Mouse (Mus musculus): ENCODE measurements at regions not wholly inside any gene's neighbourhood (a gene's known extent, or its start where the extent isn't known, plus 50 kb on each side); places are given as distances from the start of the nearest gene placed in this dataset.

DNA sequence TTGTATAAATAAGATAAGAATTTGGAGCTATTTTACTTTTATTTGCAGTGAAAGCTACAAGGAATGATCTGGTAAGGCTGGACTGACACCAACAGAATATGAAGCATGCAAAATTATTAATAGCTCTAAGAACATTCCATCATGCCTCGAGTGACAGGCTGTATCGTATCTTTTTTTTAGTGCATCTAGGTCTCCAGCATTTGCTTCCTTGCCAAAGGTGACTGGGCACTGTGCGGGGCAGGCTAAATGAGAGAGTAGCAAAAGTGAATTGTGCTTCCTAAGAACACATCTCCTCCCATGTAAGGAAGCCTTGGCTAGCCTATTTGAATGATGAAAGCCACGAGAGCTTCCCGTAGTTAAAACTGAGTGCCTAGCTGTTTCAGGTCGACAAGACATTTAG, 261.5 kb upstream of the Ndst3 start:
- no peak for DNase-seq (ENCODE audit: low spot score)

DNA sequence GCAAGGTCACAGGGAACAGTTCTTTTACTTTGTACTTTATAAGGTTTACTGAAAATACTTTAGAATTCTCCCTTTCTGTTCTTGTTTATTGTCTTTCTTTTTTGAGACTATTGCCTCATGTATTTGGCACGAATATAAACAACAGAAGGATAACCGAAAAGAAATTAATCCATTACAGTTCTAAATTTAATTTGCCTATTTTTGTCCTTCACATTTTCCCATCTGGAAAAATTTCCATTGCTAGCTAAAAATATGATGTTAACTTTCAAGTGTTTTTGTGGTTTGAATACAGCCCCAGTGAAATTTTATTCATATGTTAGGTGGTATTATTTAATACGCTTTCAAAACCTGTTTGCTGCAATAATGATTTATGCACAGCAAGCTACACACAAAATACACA, 276.7 kb upstream of the Ndst3 start:
- DNase-seq (ENCODE audit: low spot score): no peak

DNA sequence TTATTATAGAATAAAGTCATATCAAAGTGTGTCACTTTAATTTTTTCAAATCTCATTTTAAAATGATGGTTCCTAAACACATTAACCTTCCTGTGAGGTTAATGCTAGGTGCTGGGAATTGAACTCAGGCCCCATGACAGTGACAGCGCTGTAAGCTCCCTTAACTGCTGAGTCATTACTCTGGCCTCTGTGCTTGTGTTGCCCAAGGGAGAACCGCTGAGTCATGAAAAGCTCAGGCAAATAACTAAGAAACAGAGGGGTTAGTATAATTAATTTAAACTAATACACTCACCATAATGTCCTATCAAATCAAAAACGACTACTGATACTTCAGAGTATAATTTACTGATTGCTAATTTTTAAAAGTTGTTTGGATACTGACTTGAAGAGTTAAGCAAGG, 281.7 kb upstream of the Ndst3 start:
- DNase-seq (ENCODE audit: low spot score): no peak

DNA sequence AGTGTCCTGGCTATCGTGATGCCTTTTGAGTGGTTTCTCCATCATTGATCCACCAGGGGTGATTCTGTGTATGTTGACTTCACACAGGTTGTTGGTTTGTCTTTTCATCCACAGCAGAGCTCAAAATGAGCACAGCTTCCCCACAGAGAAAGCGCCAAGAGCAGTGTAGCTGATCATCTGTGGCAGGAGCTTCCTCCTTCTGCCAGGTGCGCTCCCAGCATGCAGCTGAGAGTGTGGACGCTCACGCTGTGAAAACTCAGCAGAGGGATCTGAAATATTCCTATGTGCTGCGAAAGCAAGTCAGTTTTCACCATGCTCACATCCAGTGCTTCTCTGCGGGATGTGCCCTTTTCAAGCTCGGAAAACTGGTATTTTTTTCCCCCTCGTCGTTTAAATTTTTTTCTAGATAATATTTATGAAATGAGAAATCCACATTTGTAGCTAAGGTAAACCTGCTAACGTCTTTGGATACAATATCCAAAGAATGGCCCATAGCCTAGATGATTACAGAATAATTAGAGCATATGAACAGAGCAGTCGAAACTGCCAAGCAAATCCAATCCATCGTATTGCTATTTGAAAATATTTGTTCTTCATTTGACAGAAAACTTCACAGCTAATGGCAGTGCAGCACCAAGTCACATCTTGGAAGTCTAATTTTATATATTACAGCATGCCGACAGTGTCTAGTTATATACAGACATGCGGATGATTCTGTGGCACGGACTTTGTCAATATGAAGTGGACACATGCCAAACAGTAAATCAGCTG, 283.3 kb upstream of the Ndst3 start:
- DNase-seq (ENCODE audit: low spot score): no peak

DNA sequence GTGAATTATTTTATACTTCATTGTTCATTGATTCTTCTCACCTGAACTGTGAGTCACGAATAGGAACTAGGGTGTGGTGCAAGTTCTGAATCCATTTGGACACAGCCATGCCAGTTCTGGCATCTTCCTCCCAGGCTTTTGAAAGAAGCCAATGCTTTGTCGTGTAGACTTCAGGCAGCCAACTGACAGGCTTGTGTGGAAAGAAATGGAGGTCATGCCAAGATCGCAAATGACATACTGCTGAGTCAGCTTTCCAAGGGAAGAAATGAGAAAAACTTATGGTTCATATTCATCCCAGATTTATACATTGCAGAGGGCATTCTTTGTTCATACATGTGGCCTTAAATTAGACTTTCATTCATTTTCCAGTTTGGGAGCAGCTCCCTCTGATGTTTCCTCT, 285.8 kb upstream of the Ndst3 start:
- DNase-seq (ENCODE audit: low spot score): no peak

DNA sequence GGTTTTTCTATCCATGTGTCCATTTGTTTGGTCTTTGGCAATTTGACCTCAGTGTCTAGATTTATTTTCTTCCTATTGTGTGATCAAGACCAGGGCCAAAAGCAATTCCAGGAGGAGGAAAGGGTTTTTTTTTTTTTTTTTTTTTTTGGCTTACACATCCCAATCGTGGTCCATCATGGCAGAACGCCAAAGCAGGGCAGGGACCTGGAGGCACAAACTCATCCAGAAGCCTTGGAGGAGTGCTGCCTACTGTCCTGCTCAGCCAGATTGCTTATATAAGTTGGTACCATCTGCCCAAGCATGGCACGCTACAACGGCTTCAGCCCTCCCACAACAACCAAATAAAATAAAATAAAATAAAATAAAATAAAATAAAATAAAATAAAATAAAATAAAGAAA, 286.5 kb upstream of the Ndst3 start:
- no peak for DNase-seq (ENCODE audit: low spot score)

DNA sequence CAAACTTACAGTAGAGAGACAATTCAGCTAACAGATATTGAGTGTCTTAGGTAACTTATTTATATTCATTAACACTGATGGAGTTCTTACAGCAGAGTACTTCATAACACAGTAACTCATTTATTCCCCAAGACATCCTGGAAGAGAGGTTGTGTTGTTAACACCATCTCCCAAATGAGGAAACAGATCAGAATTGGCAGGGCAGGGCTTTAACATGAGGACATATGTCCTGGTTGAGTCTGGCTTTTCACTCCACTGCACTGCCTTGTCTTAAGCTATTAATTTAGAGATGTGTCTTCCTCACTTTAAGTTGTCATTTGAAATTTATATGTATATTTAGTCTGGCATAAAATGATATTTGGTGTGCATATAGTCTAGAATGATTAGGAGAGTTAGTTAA, 292.4 kb upstream of the Ndst3 start:
- no peak for DNase-seq (ENCODE audit: low spot score)

DNA sequence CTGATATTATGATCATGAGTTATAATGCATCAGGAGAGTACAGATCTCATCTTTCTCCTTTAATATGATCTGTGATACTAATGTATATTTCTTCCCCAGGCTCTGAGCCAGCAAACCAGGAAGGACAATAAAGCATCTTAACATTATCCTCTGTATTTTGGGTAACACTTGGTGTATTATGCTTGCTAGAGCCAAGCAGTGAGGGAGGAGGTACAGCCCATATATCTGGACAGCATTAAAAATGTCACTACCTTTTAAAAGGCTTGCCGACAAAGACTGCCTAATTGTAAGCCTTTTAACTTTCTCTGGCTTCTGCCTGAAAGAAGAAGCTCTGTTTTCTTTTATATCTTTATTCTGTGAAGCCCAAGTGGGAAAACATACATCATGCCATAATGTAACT, 292.9 kb upstream of the Ndst3 start:
- no peak for DNase-seq (ENCODE audit: low spot score)

DNA sequence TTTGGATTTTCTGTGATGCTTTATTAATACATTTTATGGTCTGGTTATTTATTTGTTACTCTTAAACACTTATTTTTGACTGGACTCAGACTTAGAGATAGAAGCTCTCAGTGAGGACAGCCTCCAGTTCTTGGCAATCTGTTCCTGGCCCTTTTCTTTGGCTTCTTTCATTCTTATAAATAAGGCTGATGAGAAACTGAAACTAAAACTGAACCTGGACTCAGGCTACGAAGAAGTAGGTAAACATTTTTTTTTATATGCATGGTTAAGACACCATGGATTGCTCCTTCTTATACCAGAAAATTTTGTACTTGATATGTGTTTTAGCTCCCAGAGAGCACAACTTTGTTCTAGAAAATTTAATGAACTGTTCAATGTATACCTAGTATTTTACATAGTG, 293.4 kb upstream of the Ndst3 start:
- no peak for DNase-seq (ENCODE audit: low spot score)

DNA sequence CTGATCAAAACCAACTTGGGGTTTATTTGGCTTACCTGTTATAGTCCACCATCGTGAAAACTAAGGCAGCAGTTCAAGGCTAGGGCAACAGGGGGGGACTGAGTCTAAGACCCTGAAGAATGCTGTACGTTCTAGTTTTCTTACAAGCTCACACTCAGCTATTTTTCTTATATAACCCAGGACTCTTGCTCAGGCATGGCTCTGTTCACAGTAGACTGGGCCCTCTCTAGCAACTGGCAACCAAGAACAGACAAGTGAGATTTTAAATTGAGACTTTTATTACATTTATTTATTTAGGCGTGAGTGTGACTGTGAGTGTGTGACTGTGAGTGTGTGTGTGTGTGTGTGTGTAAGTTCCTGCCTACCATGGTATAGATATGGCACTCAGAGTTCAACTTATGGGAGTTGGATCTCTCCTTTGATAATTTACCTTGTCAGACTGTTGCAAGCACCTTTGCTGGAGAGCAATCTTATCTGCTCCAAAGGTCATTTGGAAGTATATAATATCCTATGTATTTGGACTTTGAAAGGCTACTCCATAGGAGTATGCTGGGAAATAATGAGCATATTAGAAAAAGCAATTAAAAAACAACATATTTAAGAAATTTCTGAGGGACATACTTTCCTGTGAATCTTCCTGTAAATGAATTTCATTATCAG, 309.4 kb upstream of the Ndst3 start:
- DNase-seq (ENCODE audit: low spot score): no peak

DNA sequence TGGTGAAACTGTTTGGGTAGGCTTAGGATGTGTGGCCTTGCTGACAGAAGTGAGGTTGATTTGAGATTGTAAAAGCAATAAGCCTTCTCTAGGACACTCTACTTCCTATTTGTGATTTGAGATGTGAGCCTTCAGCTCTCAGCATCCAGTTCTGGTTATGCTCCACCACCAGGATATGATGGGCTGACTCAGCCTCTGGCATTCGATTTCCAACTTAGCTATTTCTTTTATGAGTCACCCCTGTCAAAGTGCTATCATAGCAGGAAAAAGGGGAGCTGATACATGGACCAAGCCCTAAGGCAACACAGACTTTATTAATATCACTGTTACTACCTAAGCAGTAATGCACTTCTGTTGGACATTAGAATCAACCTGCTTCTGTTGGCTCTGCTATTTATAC, 310.2 kb upstream of the Ndst3 start:
- DNase-seq (ENCODE audit: low spot score): no peak

DNA sequence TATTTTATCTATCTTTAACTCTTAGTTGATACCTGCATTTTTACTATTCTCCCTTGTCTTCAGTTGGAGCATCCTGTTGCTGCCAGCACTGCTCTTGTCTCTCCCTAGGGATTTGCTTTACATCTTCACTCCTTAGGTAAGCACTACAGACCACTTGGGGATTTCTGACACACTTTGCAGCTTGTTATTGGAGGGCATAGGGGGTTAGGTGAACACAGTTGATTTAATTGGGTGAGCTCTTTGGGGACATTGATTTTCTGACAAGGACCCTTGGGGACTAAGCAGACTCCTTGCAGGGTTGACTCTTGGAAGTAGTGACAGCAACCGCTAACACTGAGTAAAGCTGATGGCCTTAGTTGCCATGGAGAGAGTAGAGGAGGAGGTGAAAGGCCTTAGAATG, 309.0 kb upstream of the Tram1l1 start:
- DNase-seq (ENCODE audit: low spot score): no peak

DNA sequence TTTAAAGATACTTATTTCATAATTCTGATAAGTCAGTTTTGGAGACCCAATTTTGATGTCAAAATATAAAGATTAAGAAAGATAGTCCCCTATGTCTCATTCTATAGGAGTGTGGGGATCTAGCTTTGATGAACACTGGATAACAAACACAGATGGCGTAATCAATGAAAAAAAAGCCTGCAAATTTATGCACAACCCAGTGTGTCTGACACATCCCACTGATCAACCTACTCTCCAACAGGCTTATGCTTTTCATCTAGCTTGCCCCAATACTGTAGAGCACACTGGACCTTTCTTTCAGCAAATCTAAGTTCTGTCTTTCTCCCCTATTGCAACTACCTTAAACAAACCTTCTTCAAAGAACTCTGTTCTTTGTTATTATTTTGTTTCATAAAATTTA, 302.0 kb upstream of the Tram1l1 start:
- no peak for DNase-seq (ENCODE audit: low spot score)

DNA sequence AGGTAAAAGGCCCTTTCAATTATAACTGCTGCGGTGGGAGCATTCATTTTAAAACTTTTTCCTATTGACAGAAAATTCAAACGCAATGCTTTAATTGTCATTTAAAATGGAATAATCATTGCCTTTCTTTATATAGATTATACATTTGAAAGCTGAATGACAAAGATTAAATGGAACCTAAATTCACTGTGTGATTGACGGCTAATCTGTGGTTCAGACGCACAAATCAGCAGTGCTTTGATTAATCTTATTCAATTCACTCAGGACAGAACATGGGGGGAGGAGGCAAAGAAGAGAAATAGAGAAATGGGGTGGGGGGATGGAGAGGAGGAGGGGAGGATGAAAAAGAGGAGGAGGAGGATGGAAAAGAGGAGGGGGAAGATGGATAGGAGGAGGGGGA, 294.5 kb upstream of the Tram1l1 start:
- DNase-seq (ENCODE audit: low spot score): no peak

DNA sequence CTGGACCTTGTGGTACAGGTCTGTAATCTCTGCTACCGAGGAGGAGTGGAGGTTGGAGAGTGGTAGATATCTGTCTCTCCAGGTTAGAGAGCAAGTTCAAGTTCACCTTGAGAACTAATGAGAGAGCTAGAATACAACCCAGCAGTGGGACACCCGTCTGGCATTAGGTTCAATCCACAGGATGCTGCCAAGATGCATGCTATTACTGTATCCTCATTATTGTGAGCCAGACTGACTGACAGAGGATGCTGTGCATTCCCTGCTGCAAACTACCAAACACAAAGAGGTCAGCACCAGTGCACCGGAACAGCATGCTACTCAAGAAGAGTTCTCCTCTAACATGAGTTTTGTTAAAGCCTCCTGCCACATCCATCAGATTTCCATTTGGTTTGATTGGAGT, 253.6 kb upstream of the Tram1l1 start:
- DNase-seq (ENCODE audit: low spot score): no peak

DNA sequence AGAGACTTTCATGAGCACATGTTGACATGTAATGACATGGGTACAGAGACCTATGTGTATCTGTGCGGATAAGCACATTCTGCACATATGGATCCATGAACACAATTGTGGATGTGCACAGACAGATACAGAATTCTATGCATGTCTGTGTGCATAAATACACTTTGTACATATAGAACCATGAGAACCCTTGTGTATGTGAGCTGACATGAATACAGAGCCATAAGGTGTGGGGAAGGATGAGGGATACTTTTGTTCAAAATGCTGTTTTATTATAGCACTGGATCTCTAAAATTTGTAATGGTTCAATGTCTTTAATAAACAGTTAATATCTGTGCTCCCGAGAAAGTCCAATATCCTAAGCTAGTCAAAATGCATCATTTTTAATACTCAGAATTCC, 253.1 kb upstream of the Tram1l1 start:
- no peak for DNase-seq (ENCODE audit: low spot score)

DNA sequence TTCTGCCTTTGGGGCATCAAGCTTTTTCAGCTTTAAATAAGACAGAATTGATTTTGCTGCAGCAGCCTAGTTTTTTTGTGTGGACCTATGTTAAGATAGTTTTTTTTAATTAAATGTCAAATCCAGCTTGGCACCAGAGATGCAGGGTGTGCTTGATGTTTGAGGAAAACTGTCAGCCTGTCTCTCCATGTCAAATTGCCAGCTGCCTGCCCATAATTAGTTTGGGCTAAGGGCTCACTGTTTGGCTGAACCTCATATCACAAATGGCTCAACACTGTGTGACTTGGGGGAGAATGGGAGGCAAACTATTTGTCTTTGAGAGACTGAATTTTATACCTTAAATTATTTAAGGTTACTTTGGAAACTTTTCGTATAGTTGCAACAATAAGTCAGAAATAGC, 252.7 kb upstream of the Tram1l1 start:
- DNase-seq (ENCODE audit: low spot score): no peak

DNA sequence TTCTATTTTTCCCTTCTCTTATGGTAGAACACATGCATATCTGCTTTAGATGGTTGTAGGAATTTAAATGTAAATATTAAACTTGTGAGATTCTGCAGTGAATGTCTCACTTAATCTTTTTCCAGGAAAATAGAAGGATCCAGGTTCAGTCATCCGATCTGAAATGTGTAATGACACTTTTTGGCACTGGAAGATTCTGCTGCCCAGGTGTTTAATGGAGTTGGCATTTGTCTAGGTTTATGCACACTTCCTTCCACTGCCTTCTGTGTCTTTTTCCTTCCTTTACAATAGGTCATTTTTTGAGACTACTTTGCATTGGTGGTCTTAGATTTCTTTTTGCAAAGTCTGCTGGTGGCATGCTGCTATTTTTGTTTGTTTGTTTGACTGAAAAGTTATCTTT, 251.5 kb upstream of the Tram1l1 start:
- no peak for DNase-seq (ENCODE audit: low spot score)

DNA sequence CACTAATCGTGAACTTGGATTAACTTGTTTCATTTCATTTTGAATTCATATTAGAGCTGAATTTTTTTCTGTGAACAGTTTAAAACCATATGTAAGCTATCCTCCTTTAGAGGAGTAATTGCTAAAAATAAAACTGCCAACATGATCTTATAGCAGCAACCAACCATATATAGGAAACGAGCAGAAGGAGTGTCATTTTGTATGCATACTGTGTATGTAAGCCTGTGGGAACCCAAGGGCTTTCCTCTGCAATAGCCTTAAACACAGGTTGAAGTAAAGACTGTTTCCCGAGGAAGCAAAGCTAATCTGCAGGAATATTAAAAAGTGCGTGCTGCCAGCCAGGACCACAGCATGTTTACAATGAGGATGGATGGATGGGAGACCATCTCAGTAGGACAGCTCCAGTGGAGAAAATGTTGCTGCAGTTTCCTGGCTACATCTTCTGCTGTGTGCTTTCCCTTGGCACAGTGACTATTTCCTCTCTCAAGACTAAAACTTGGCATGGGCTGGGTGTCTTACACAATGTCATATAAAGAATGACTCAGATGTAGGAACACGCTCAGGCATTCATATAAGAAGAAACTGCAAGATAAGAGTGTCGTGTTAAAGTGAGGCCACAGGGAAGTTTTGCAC, 244.6 kb upstream of the Tram1l1 start:
- no peak for DNase-seq (ENCODE audit: low spot score)

DNA sequence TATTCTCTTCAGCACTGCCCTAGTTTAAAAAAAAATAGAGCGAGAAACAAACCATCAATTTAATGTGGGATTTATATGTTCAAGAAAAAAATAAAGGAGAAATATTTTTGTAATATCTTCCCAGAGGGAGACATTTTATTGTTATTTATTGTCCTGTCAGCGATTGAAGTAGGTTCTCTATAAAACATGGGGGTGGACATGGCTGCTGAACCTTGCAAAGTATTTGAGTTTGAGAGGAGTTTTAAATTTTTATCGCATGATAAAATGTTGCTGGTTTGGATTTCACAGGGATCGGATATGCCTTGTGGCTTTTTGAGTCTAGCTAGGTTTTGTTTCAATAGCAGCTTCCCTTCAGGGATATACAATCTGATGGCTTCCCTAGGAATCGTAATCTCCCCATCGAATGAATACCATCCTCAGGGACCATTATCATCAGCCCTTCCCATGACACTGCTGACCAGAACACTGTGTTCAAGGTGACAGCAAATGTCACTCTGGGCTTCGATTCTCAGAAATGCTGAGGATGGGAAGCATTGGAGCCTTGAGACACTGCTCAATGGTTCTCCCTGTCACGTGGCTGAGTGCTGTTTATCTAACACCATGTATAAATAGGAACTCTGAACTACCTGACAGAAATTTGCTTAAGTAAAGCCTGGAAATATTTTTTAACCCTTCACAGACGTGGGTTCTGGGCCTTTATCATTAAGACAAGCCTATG, 228.1 kb upstream of the Tram1l1 start:
- DNase-seq (ENCODE audit: low spot score): no peak

DNA sequence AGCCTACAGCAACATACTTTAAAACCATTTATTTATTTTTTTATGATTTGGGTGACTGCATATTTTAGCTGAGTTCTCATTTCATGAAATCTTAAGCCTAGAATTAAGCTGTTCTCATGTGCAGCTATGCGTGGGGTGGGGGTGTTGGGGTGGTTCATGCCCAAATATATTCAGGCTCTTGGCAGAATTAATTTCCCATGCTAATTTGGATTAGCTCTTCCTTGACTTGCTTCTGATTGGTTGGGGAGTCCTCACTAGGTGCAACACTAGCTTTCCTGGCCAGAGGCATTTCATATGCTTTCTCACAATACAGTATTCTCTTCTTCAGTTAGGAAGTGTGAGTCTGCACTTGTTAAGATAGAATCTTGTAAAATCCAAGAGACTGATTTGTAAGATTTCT, 206.7 kb upstream of the Tram1l1 start:
- DNase-seq (ENCODE audit: low spot score): no peak

DNA sequence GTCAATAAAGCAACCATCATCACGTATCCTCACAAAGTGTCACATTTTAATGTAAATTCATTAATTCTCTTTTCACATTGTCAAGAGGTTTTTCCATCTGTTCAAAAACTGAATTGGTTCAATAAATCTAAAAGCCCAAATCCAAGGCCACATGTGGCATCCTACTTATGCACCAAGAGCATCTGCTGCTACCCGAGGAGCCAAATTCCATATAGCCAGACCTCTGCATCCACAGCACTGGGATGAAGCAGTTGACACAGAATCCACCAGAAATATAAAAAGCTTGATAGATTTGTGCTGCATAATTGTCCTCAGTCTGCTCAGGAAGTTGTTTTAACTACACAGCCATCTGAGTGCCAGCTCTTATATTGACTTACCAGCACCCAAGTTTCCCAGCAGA, 164.4 kb upstream of the Tram1l1 start:
- DNase-seq (ENCODE audit: low spot score): no peak
